Mouse (Mus musculus) limb, embryonic 15.5 days (tissue): ENCODE measurements at regions not wholly inside any gene's neighbourhood (a gene's known extent, or its start where the extent isn't known, plus 50 kb on each side); places are given as distances from the start of the nearest gene placed in this dataset.

Experiments
- ATAC-seq: fragments of 200-750 bp; cut with Nextera tagmentation; 2 replicates; pipeline ENCODE4 v1.8.0; 2017; ENCODE audit warnings: low read depth, moderate TSS enrichment; ENCODE audit not compliant: insufficient number of reproducible peaks, low FRiP score, low TSS enrichment
- H3K27ac ChIP-seq: fragments of 300-500 bp; sonication (generic); 2 replicates; pipeline ENCODE4 v1.5.1; 2015; ENCODE audit warnings: moderate library complexity, mild to moderate bottlenecking, inconsistent platforms
- H3K27me3 ChIP-seq: fragments of 300-500 bp; sonication (generic); 2 replicates; pipeline ENCODE4 v1.6.1; 2015; ENCODE audit warnings: inconsistent platforms
- H3K36me3 ChIP-seq: fragments of 300-500 bp; sonication (generic); 2 replicates; pipeline ENCODE4 v1.6.1; 2015; ENCODE audit warnings: inconsistent platforms
- H3K4me1 ChIP-seq: fragments of 300-500 bp; sonication (generic); 2 replicates; pipeline ENCODE4 v1.6.1; 2015; ENCODE audit warnings: inconsistent platforms
- H3K4me2 ChIP-seq: fragments of 300-500 bp; sonication (generic); 2 replicates; pipeline ENCODE4 v1.6.1; 2015; ENCODE audit warnings: mild to moderate bottlenecking, inconsistent platforms
- H3K4me3 ChIP-seq: fragments of 300-500 bp; sonication (generic); 2 replicates; pipeline ENCODE4 v1.5.1; 2015; ENCODE audit warnings: mild to moderate bottlenecking, inconsistent platforms
- H3K9ac ChIP-seq: fragments of 300-500 bp; sonication (generic); 2 replicates; pipeline ENCODE4 v1.6.1; 2015; ENCODE audit warnings: inconsistent platforms
- H3K9me3 ChIP-seq: fragments of 300-500 bp; sonication (generic); 2 replicates; pipeline ENCODE4 v1.6.1; 2016; ENCODE audit warnings: inconsistent platforms
- WGBS: fragments of 180-500 bp; shearing (Covaris S2); methylation state at CpG from one replicate; pipeline ENCODE4 v1.1.7; 2015; 5-methylcytosine and 5-hydroxymethylcytosine counted together

- Histone ChIP-seq H3K36me3 (no peaks in the 10 kb centered on the region), H3K9ac (no peak overlapping the region), H3K4me3 (no peak overlapping the region), H3K27ac (no peak overlapping the region), H3K9me3 (no peaks in the 10 kb centered on the region; the same call in 1 of the 2 replicates), H3K4me2 (no peak overlapping the region), H3K4me1 (no peaks in the 10 kb centered on the region), H3K27me3 (no peaks in the 10 kb centered on the region)
- WGBS: 52% methylated on average over 6 of the region's 6 CpGs
- no peak for ATAC-seq
Observed at GRCm38 (mm10) chr16:46331336-46331735, 167.0 kb downstream of the Nectin3 start.

- 74% methylated on average over 3 of the region's 3 CpGs for WGBS
- no peaks in the 10 kb centered on the region for H3K27me3 ChIP-seq
Observed at GRCm38 (mm10) chr16:46299079-46299721, 144.3 kb upstream of the Gm4737 start.

GRCm38 (mm10) chr16:46297192-46297591 lies 142.3 kb upstream of the Gm4737 start:
- Histone ChIP-seq H3K4me1 (no peaks in the 10 kb centered on the region), H3K36me3 (no peaks in the 10 kb centered on the region), H3K4me2 (no peak overlapping the region), H3K9ac (no peak overlapping the region), H3K4me3 (no peak overlapping the region), H3K27me3 (no peaks in the 10 kb centered on the region), H3K27ac (no peak overlapping the region), H3K9me3 (no peaks in the 10 kb centered on the region)
- no peak for ATAC-seq
- 82% methylated on average over 2 of the region's 2 CpGs for WGBS

More at GRCm38 (mm10) chr16:46299079-46299721, 144.3 kb upstream of the Gm4737 start:
- ATAC-seq: no peak
- H3K36me3 ChIP-seq: no peaks in the 10 kb centered on the region
- H3K4me1 ChIP-seq: no peaks in the 10 kb centered on the region
- no peak overlapping the region for H3K27ac ChIP-seq
- H3K4me3 ChIP-seq: no peak overlapping the region
- H3K4me2 ChIP-seq: no peak overlapping the region
- no peak overlapping the region for H3K9ac ChIP-seq
- H3K9me3 ChIP-seq: no peaks in the 10 kb centered on the region

GRCm38 (mm10) chr16:46296412-46296811 lies 141.5 kb upstream of the Gm4737 start:
- H3K36me3 ChIP-seq: no peaks in the 10 kb centered on the region
- no peaks in the 10 kb centered on the region for H3K27me3 ChIP-seq
- no peak overlapping the region for H3K4me2 ChIP-seq
- no peak for ATAC-seq
- 68% methylated on average over 2 of the region's 2 CpGs for whole genome bisulfite sequencing
- H3K9ac ChIP-seq: no peak overlapping the region
- no peaks in the 10 kb centered on the region for H3K9me3 ChIP-seq
- no peak overlapping the region for H3K27ac ChIP-seq
- no peak overlapping the region for H3K4me3 ChIP-seq
- H3K4me1 ChIP-seq: no peaks in the 10 kb centered on the region

- no peak overlapping the region for H3K4me3 ChIP-seq
- no peak overlapping the region for H3K27ac ChIP-seq
- WGBS: 27% methylated on average over 1 of the region's 1 CpGs
- no peaks in the 10 kb centered on the region for H3K27me3 ChIP-seq
- no peaks in the 10 kb centered on the region for H3K36me3 ChIP-seq
- no peaks in the 10 kb centered on the region for H3K4me1 ChIP-seq
- no peak overlapping the region for H3K4me2 ChIP-seq
- no peak for ATAC-seq
- no peaks in the 10 kb centered on the region for H3K9me3 ChIP-seq
- H3K9ac ChIP-seq: no peak overlapping the region
Observed at GRCm38 (mm10) chr16:46293831-46294230, 139.0 kb upstream of the Gm4737 start.

- Histone ChIP-seq H3K4me2 (no peak overlapping the region), H3K27ac (no peak overlapping the region), H3K9ac (no peak overlapping the region), H3K9me3 (no peaks in the 10 kb centered on the region), H3K36me3 (no peaks in the 10 kb centered on the region), H3K4me3 (no peak overlapping the region), H3K4me1 (no peaks in the 10 kb centered on the region), H3K27me3 (no peaks in the 10 kb centered on the region)
- ATAC-seq: no peak
- WGBS: 35% methylated on average over 6 of the region's 6 CpGs
Observed at GRCm38 (mm10) chr16:46291067-46291833, 136.4 kb upstream of the Gm4737 start.

- no peaks in the 10 kb centered on the region for H3K27me3 ChIP-seq
- no peak overlapping the region for H3K4me2 ChIP-seq
- no peak overlapping the region for H3K9ac ChIP-seq
- H3K9me3 ChIP-seq: no peaks in the 10 kb centered on the region
- no peak overlapping the region for H3K4me3 ChIP-seq
- 25% methylated on average over 2 of the region's 2 CpGs for WGBS
- no peaks in the 10 kb centered on the region for H3K36me3 ChIP-seq
- H3K4me1 ChIP-seq: no peaks in the 10 kb centered on the region
- H3K27ac ChIP-seq: no peak overlapping the region
- peak; percentile 75; the same call in 1 of the 2 replicates for ATAC-seq
Observed at GRCm38 (mm10) chr16:46290199-46290598, 135.3 kb upstream of the Gm4737 start.

GRCm38 (mm10) chr16:46267533-46267932 lies 112.7 kb upstream of the Gm4737 start:
- Histone ChIP-seq H3K27ac (no peak overlapping the region), H3K9ac (no peak overlapping the region), H3K9me3 (no peaks in the 10 kb centered on the region), H3K36me3 (no peaks in the 10 kb centered on the region), H3K4me1 (no peaks in the 10 kb centered on the region), H3K27me3 (no peaks in the 10 kb centered on the region), H3K4me2 (no peak overlapping the region), H3K4me3 (no peak overlapping the region)
- 91% methylated on average over 2 of the region's 2 CpGs for WGBS
- ATAC-seq: no peak

GRCm38 (mm10) chr16:46251639-46252038 lies 96.8 kb upstream of the Gm4737 start:
- Histone ChIP-seq H3K4me3 (no peak overlapping the region), H3K27me3 (no peaks in the 10 kb centered on the region), H3K9ac (no peak overlapping the region), H3K27ac (no peak overlapping the region), H3K4me2 (no peak overlapping the region), H3K36me3 (no peaks in the 10 kb centered on the region), H3K4me1 (no peaks in the 10 kb centered on the region), H3K9me3 (no peaks in the 10 kb centered on the region)
- whole genome bisulfite sequencing: 61% methylated on average over 4 of the region's 4 CpGs
- ATAC-seq: no peak

- Histone ChIP-seq H3K9me3 (no peaks in the 10 kb centered on the region), H3K9ac (no peak overlapping the region), H3K27me3 (no peaks in the 10 kb centered on the region), H3K27ac (no peak overlapping the region), H3K36me3 (no peaks in the 10 kb centered on the region), H3K4me3 (no peak overlapping the region), H3K4me1 (no peaks in the 10 kb centered on the region), H3K4me2 (no peak overlapping the region)
- ATAC-seq: no peak
- WGBS: 67% methylated on average over 3 of the region's 3 CpGs
Observed at GRCm38 (mm10) chr16:46250943-46251342, 96.1 kb upstream of the Gm4737 start.

GRCm38 (mm10) chr16:46245598-46245997 lies 90.7 kb upstream of the Gm4737 start:
- WGBS: 74% methylated on average over 5 of the region's 5 CpGs
- no peak overlapping the region for H3K9ac ChIP-seq
- no peaks in the 10 kb centered on the region for H3K9me3 ChIP-seq
- no peaks in the 10 kb centered on the region for H3K27me3 ChIP-seq
- no peaks in the 10 kb centered on the region for H3K4me1 ChIP-seq
- H3K4me2 ChIP-seq: no peak overlapping the region
- no peak for ATAC-seq
- H3K27ac ChIP-seq: no peak overlapping the region
- no peaks in the 10 kb centered on the region for H3K36me3 ChIP-seq
- H3K4me3 ChIP-seq: no peak overlapping the region

- no peak overlapping the region for H3K4me3 ChIP-seq
- H3K9ac ChIP-seq: no peak overlapping the region
- H3K9me3 ChIP-seq: no peaks in the 10 kb centered on the region
- no peaks in the 10 kb centered on the region for H3K4me1 ChIP-seq
- no peak for ATAC-seq
- WGBS: 88% methylated on average over 3 of the region's 3 CpGs
- H3K27me3 ChIP-seq: no peaks in the 10 kb centered on the region
- H3K4me2 ChIP-seq: no peak overlapping the region
- no peaks in the 10 kb centered on the region for H3K36me3 ChIP-seq
- H3K27ac ChIP-seq: no peak overlapping the region
Observed at GRCm38 (mm10) chr16:46228744-46229143, 73.9 kb upstream of the Gm4737 start.
